Mouse (Mus musculus): ENCODE data around the gene Ggact. TPM values are rescaled to one million over a fixed set of nuclear protein-coding genes. Genes with fewer than 3 reads are reported as not detected.

Gene Ggact
- total RNA-seq, 2 experiments from 2014 or later, result 16.6 to 17.2 TPM

GRCm38 (mm10) chr14:122823791-122824190 is 89.8 kb downstream of the Ggact start:
- intact Hi-C loops (cut with DNase I), result no loop called here
- no peak for DNase-seq (ENCODE audit: extremely low spot score in 1 of 2, low spot score in 2 of 2)

- no peak for DNase-seq (ENCODE audit: extremely low spot score in 1 of 2, low spot score in 2 of 2)
- intact Hi-C loops (cut with DNase I), result no loop called here
Observed at GRCm38 (mm10) chr14:122821002-122821401, 92.6 kb downstream of the Ggact start.

- intact Hi-C loops (cut with DNase I), result no loop called here
- DNase-seq (ENCODE audit: extremely low spot score in 1 of 2, low spot score in 2 of 2), result no peak
Observed at GRCm38 (mm10) chr14:122800296-122800695, 113.3 kb downstream of the Ggact start.

GRCm38 (mm10) chr14:122793368-122793767 is 120.2 kb downstream of the Ggact start:
- no peak for DNase-seq (ENCODE audit: extremely low spot score in 1 of 2, low spot score in 2 of 2)
- intact Hi-C loops (cut with DNase I), result no loop called here

- no peak for DNase-seq (ENCODE audit: extremely low spot score in 1 of 2, low spot score in 2 of 2)
- intact Hi-C loops (cut with DNase I), result no loop called here
Observed at GRCm38 (mm10) chr14:122790111-122790510, 123.4 kb downstream of the Ggact start.

GRCm38 (mm10) chr14:122788199-122788598 is 125.4 kb downstream of the Ggact start:
- DNase-seq (ENCODE audit: extremely low spot score in 1 of 2, low spot score in 2 of 2), result no peak
- intact Hi-C loops (cut with DNase I), result no loop called here

- DNase-seq (ENCODE audit: extremely low spot score in 1 of 2, low spot score in 2 of 2), result no peak
- intact Hi-C loops (cut with DNase I), result no loop called here
Observed at GRCm38 (mm10) chr14:122784701-122785100, 128.9 kb downstream of the Ggact start.

- no peak for DNase-seq (ENCODE audit: extremely low spot score in 1 of 2, low spot score in 2 of 2)
- intact Hi-C loops (cut with DNase I), result no loop called here
Observed at GRCm38 (mm10) chr14:122766448-122766847, 147.1 kb downstream of the Ggact start.

Other genes starting within 250 kb of the Ggact start
- gene Tmtc4, start 70.3 kb upstream of the Ggact start, total RNA-seq (2021), result 10 to 100 TPM; 34.8 to 52.1 TPM

All from left cerebral cortex, postnatal 10 days (tissue).